Mouse (Mus musculus) gastrocnemius, postnatal 14 days (tissue): Measurements from ENCODE around the gene Olfr1308. TPM values are rescaled to one million over a fixed set of nuclear protein-coding genes. Genes with fewer than 3 reads are reported as not detected.

ENCODE experiments used
- DNase-seq: peaks from one replicate; pipeline ENCODE4 v3.0.0; 2021; ENCODE audit warnings: mixed read lengths
- intact Hi-C: fragments of 180-260 bp; cut with DNase I; formaldehyde crosslinking; loops from one replicate; pipeline ENCODE4 v1.15.1; 2025; ENCODE audit warnings: low total_unique reads
- long read RNA-seq, 2 experiments: library from polyadenylated mRNA; stranded (forward); transcript quantifications; one replicate each; pipeline ENCODE4 v2.0.0; 2021
- total RNA-seq, 2 experiments: library from RNA; stranded (reverse); gene quantifications; 2 replicates each; pipeline ENCODE4 v1.2.3; 2021

Olfr1308 gene
- not detected for total RNA-seq
- long read RNA-seq, experiment 1: 0 reads
- long read RNA-seq, experiment 2: 0 reads

DNA sequence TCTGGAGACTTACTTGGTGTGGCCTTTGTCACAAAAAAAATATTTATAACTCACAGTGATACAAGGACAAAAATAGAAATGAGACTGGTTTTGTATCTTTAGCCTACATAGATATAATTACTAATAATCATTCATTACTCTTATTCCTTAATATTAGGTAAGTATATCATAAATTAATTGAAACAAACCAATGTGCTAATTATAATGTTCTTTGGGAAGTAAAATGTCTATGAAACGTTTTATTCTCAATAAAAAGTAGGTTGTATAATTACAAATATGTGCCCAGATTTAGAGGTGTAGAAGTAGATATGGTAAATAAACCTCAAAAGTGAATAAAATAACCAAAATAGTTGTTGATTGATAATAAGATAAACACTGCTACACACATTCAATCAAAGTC lies at the start of gene Olfr1308:
Gene Olfr1308 (minus strand): TSS at position 101 of the 400 bp plus-strand sequence.
- DNase-seq: no peak
- intact Hi-C loops: no loop called here

DNA sequence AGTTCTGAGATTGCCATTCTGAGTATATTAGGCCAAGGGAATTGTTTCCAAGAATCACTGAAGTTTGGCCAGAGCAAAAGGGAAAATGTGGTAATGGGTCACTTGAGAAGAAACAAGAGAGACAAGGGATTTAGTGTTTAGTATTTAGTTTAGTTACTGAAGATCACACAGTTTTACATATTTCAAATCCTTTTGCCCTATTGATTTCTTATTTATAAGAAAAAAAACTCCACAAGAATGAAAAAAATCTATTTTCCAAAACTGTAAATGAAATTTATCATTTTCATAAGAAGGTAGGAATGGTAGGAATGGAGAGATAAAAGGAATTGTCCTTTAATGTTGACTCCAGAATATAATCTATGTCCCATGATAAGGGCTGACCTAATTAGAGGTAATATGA lies 47.9 kb upstream of the Olfr1308 start, which contains the start of gene Olfr1310:
Gene Olfr1310 (minus strand): TSS at position 101 of the 400 bp plus-strand sequence.
- no peak for DNase-seq
- intact Hi-C loops: no loop called here

DNA sequence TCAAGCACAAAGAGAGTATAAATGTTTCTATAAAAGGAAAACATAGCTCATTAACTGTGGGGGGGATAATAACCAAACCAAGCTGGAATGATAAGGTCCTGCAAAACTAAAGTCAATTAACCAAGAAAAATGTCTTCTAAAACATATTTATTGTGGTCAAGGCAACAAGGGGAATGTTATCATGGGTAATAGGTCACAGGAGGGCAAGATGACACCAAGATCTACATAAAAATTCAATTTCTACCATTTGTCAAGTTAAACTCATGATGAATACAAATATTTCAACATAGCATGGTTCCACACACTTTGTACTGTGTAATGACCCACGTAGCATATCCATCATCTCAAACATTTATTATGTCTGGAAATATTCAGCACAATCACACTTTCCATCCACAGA lies 25.4 kb upstream of the Olfr1308 start, which contains the start of gene Olfr1309:
Gene Olfr1309 (minus strand): TSS at position 101 of the 400 bp plus-strand sequence.
- intact Hi-C loops: no loop called here

DNA sequence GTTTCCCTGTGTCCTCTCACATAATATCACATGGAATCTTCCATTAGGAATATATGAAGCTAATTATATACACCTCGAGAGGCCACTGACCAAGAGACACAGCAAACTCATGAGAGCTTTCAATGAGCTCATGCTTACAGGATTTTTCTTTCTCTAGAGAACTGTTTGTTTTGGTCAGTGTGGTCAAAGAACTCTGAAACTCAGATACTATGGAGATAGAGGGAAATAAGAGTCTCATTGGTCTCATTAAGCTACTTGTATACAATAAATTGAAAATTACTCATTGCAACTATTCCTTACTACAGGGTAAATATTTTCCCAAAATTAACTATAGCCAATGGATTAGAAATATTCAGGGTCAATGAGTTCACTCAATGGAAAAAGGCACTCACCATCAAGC lies 15.4 kb downstream of the Olfr1308 start, which contains the start of gene Olfr1307:
Gene Olfr1307 (minus strand): TSS at position 101 of the 400 bp plus-strand sequence.
- intact Hi-C loops: no loop called here
- no peak for DNase-seq

More for the DNA sequence above, 25.4 kb upstream of the Olfr1308 start, which contains the start of gene Olfr1309:
- DNase-seq: no peak

DNA sequence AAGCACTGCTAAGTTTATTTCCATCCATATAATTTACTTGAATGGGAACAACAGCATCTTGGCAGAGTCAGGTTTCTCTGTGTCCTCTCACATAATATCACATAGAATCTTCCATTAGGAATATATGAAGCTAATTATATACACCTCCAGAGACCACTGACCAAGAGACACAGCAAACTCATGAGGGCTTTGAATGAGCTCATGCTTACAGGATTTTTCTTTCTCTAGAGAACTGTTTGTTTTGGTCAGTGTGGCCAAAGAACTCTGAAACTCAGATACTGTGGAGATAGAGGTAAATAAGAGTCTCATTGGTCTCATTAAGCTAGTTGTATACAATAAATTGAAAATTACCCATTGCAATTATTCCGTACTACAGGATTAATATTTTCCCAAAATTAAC lies 48.6 kb downstream of the Olfr1308 start, which contains the start of gene Olfr1306:
Gene Olfr1306 (minus strand): TSS at position 101 of the 400 bp plus-strand sequence.
- no peak for DNase-seq

More for the DNA sequence above, 48.6 kb downstream of the Olfr1308 start, which contains the start of gene Olfr1306:
- intact Hi-C loops: no loop called here

Other genes with a start within 250 kb of the Olfr1308 start
- not detected for gene Olfr1301, start 213.9 kb downstream of the Olfr1308 start, total RNA-seq
- gene Olfr1302, start 187.5 kb downstream of the Olfr1308 start, total RNA-seq: not detected
- not detected for gene Olfr1303, start 144.6 kb downstream of the Olfr1308 start, total RNA-seq
- not detected for gene Olfr1305, start 87.8 kb downstream of the Olfr1308 start, total RNA-seq
- not detected for gene Olfr1306, start 48.7 kb downstream of the Olfr1308 start, total RNA-seq
- not detected for gene Olfr1307, start 15.5 kb downstream of the Olfr1308 start, total RNA-seq
- gene Olfr1309, start 25.3 kb upstream of the Olfr1308 start, total RNA-seq: not detected
- not detected for gene Olfr1310, start 47.8 kb upstream of the Olfr1308 start, total RNA-seq
- not detected for gene Olfr1311, start 59.5 kb upstream of the Olfr1308 start, total RNA-seq
- not detected for gene Olfr1312, start 85.3 kb upstream of the Olfr1308 start, total RNA-seq
- not detected for gene Olfr1313, start 112.9 kb upstream of the Olfr1308 start, total RNA-seq
- not detected for gene Olfr1314, start 131.8 kb upstream of the Olfr1308 start, total RNA-seq
- gene Olfr1315-ps1, start 150.5 kb upstream of the Olfr1308 start, total RNA-seq: not detected
- not detected for gene Olfr1316, start 170.0 kb upstream of the Olfr1308 start, total RNA-seq
- gene Olfr1317, start 175.4 kb upstream of the Olfr1308 start, total RNA-seq: not detected
- gene Olfr1318, start 189.3 kb upstream of the Olfr1308 start, total RNA-seq: not detected